Mouse (Mus musculus) midbrain, embryonic 16.5 days (tissue): ENCODE results near the gene 1700021F05Rik. TPM values are rescaled to one million over a fixed set of nuclear protein-coding genes. Genes with fewer than 3 reads are reported as not detected.

Source experiments
- ATAC-seq: fragments of 200-750 bp; cut with Nextera tagmentation; 2 replicates; pipeline ENCODE4 v1.8.0; 2017; ENCODE audit warnings: moderate TSS enrichment
- H3K27ac ChIP-seq: fragments of 300-500 bp; sonication (generic); 2 replicates; pipeline ENCODE4 v1.5.1; 2014; ENCODE audit warnings: mild to moderate bottlenecking, low read length, mixed read lengths
- H3K27me3 ChIP-seq: fragments of 300-500 bp; sonication (generic); 2 replicates; pipeline ENCODE4 v1.6.1; 2014; ENCODE audit warnings: low read depth, low read length, mixed read lengths; ENCODE audit not compliant: control insufficient read depth, insufficient read depth
- H3K36me3 ChIP-seq: fragments of 300-500 bp; sonication (generic); 2 replicates; pipeline ENCODE4 v1.6.1; 2014; ENCODE audit warnings: mild to moderate bottlenecking, low read length, moderate library complexity, mixed read lengths; ENCODE audit not compliant: control insufficient read depth, insufficient read depth
- H3K4me1 ChIP-seq: fragments of 300-500 bp; sonication (generic); 2 replicates; pipeline ENCODE4 v1.6.1; 2014; ENCODE audit warnings: mild to moderate bottlenecking, low read length, mixed read lengths; ENCODE audit not compliant: control insufficient read depth, insufficient read depth
- H3K4me2 ChIP-seq: fragments of 300-500 bp; sonication (generic); 2 replicates; pipeline ENCODE4 v1.6.1; 2014; ENCODE audit warnings: mild to moderate bottlenecking, low read length, mixed read lengths
- H3K4me3 ChIP-seq: fragments of 300-500 bp; sonication (generic); 2 replicates; pipeline ENCODE4 v1.5.1; 2014; ENCODE audit warnings: low read depth, mild to moderate bottlenecking, low read length, moderate library complexity, mixed read lengths
- H3K9ac ChIP-seq: fragments of 300-500 bp; sonication (generic); 2 replicates; pipeline ENCODE4 v1.6.1; 2014; ENCODE audit warnings: low read depth, low read length, mixed read lengths
- H3K9me3 ChIP-seq: fragments of 300-500 bp; sonication (generic); replicated peaks from 2 replicates; pipeline ENCODE4 v1.6.1; 2014; ENCODE audit warnings: mild to moderate bottlenecking, low read length, mixed read lengths; ENCODE audit not compliant: control insufficient read depth, poor library complexity, severe bottlenecking
- WGBS: fragments of 180-500 bp; shearing (Covaris S2); extraction: QIAGEN DNeasy Blood & Tissue Kit; methylation state at CpG from one replicate; pipeline ENCODE4 v1.1.7; 2014; 5-methylcytosine and 5-hydroxymethylcytosine counted together
- polyA plus RNA-seq: library from polyadenylated mRNA; unstranded; fragments of >200 nt; fragmentation: Nextera tagmentation; extraction: Ambion mirVana; gene quantifications from 2 replicates; pipeline ENCODE4 v1.2.1, GENCODE M21; 2015

The 1700021F05Rik gene
- polyA plus RNA-seq, 1 experiment from 2014 or later = 64.3 TPM

- WGBS = 36% methylated on average over 4 of the region's 4 CpGs
Measured at GRCm38 (mm10) chr10:43481179-43481578, 59.6 kb downstream of the 1700021F05Rik start.

GRCm38 (mm10) chr10:43480227-43480849 is 60.5 kb downstream of the 1700021F05Rik start:
- Histone ChIP-seq H3K4me1 (peaks cover 30% of the 10 kb centered on the region), H3K9me3 (no peaks in the 10 kb centered on the region)

More at GRCm38 (mm10) chr10:43481179-43481578, 59.6 kb downstream of the 1700021F05Rik start:
- ATAC-seq = no peak
- Histone ChIP-seq H3K4me2 (no peak overlapping the region), H3K36me3 (no peaks in the 10 kb centered on the region), H3K9me3 (no peaks in the 10 kb centered on the region), H3K27ac (no peak overlapping the region), H3K4me1 (peaks cover 30% of the 10 kb centered on the region), H3K9ac (no peak overlapping the region), H3K4me3 (no peak overlapping the region), H3K27me3 (no peaks in the 10 kb centered on the region)

GRCm38 (mm10) chr10:43479436-43480157 is 61.2 kb downstream of the 1700021F05Rik start:
- whole genome bisulfite sequencing = 0% methylated on average over 84 of the region's 103 CpGs
- H3K9ac ChIP-seq = peak overlapping the region; percentile 92
- H3K4me1 ChIP-seq = peaks cover 30% of the 10 kb centered on the region

More at GRCm38 (mm10) chr10:43480227-43480849, 60.5 kb downstream of the 1700021F05Rik start:
- peak overlapping the region; percentile 83 for H3K4me3 ChIP-seq
- no peaks in the 10 kb centered on the region for H3K36me3 ChIP-seq
- WGBS = 4% methylated on average over 13 of the region's 13 CpGs
- no peak for ATAC-seq
- peak overlapping the region; percentile 96; the same call in 1 of the 2 replicates for H3K27ac ChIP-seq
- no peaks in the 10 kb centered on the region for H3K27me3 ChIP-seq
- H3K4me2 ChIP-seq = peak overlapping the region; percentile 83
- peak overlapping the region; percentile 92 for H3K9ac ChIP-seq

GRCm38 (mm10) chr10:43478751-43479435 is 61.9 kb downstream of the 1700021F05Rik start, which contains the start of gene Bend3:
Gene Bend3 (plus strand): TSS chr10:43478831.
- Histone ChIP-seq H3K36me3 (no peaks in the 10 kb centered on the region), H3K4me3 (peak within 1 kb of the TSS; percentile 83), H3K4me2 (peak within 1 kb of the TSS; percentile 83), H3K9me3 (no peaks in the 10 kb centered on the region), H3K27ac (peak within 1 kb of the TSS; percentile 96), H3K27me3 (no peaks in the 10 kb centered on the region), H3K4me1 (peaks cover 30% of the 10 kb centered on the region), H3K9ac (peak within 1 kb of the TSS; percentile 92)
- ATAC-seq = peak; percentile 75
- under 1% methylated on average over 77 of the region's 101 CpGs for WGBS

More at GRCm38 (mm10) chr10:43479436-43480157, 61.2 kb downstream of the 1700021F05Rik start:
- Histone ChIP-seq H3K27me3 (no peaks in the 10 kb centered on the region), H3K4me2 (peak overlapping the region; percentile 83), H3K9me3 (no peaks in the 10 kb centered on the region), H3K4me3 (peak overlapping the region; percentile 83), H3K27ac (peak overlapping the region; percentile 96), H3K36me3 (no peaks in the 10 kb centered on the region)
- peak; percentile 89 for ATAC-seq

GRCm38 (mm10) chr10:43477865-43478681 is 62.7 kb downstream of the 1700021F05Rik start:
- H3K4me2 ChIP-seq = peak overlapping the region; percentile 83
- peak overlapping the region; percentile 92 for H3K9ac ChIP-seq
- peaks cover 25% of the 10 kb centered on the region for H3K4me1 ChIP-seq
- under 1% methylated on average over 42 of the region's 42 CpGs for WGBS
- H3K27ac ChIP-seq = peak overlapping the region; percentile 96
- no peaks in the 10 kb centered on the region for H3K27me3 ChIP-seq
- no peaks in the 10 kb centered on the region for H3K36me3 ChIP-seq
- H3K4me3 ChIP-seq = peak overlapping the region; percentile 83
- peak; percentile 34 for ATAC-seq
- H3K9me3 ChIP-seq = no peaks in the 10 kb centered on the region

GRCm38 (mm10) chr10:43477459-43477858 is 63.3 kb downstream of the 1700021F05Rik start:
- Histone ChIP-seq H3K36me3 (no peaks in the 10 kb centered on the region), H3K9ac (peak overlapping the region; percentile 31), H3K27ac (0 out of 2 replicates have a peak overlapping the region, but pooled peaks have one; percentile 4), H3K4me3 (peak overlapping the region; percentile 83), H3K4me1 (peaks cover 21% of the 10 kb centered on the region), H3K4me2 (peak overlapping the region; percentile 83), H3K9me3 (no peaks in the 10 kb centered on the region), H3K27me3 (no peaks in the 10 kb centered on the region)
- no peak for ATAC-seq
- WGBS = 5% methylated on average over 9 of the region's 9 CpGs

- H3K27ac ChIP-seq = no peak overlapping the region
- no peak overlapping the region for H3K9ac ChIP-seq
- no peaks in the 10 kb centered on the region for H3K27me3 ChIP-seq
- 63% methylated on average over 4 of the region's 4 CpGs for WGBS
- ATAC-seq = no peak
- H3K36me3 ChIP-seq = no peaks in the 10 kb centered on the region
- no peak overlapping the region for H3K4me2 ChIP-seq
- no peak overlapping the region for H3K4me3 ChIP-seq
- H3K4me1 ChIP-seq = peaks cover 12% of the 10 kb centered on the region
- no peaks in the 10 kb centered on the region for H3K9me3 ChIP-seq
Measured at GRCm38 (mm10) chr10:43475376-43475775, 65.4 kb downstream of the 1700021F05Rik start.
